Mouse (Mus musculus) adrenal gland, adult (tissue): ENCODE measurements around the gene Zfp503.
A peak's percentile ranks its signal among the peaks of the same experiment; 100 is the strongest.

Source experiments
- DNase-seq, 2 experiments: peaks; one replicate each; pipeline ENCODE4 v3.0.0; 2022 to 2023; ENCODE audit warnings: low spot score in 1 of 2; ENCODE audit not compliant: inconsistent age in 2 of 2

The Zfp503 gene

GRCm38 (mm10) chr14:21993251-21994060 is 4.1 kb upstream of the Zfp503 start:
- DNase-seq = peak; percentile 56 to 91

- peak; percentile 33 to 81 for DNase-seq
Measured at GRCm38 (mm10) chr14:21992321-21992885, 3.0 kb upstream of the Zfp503 start.

- peak; percentile 28 to 71 for DNase-seq
Measured at GRCm38 (mm10) chr14:21991856-21992255, 2.5 kb upstream of the Zfp503 start.

GRCm38 (mm10) chr14:21991251-21991780 is 1.9 kb upstream of the Zfp503 start:
- peak; percentile 86 to 96 for DNase-seq

GRCm38 (mm10) chr14:21990321-21991021 is 1.1 kb upstream of the Zfp503 start:
- DNase-seq = peak; percentile 64 to 91

- DNase-seq = peak in 1 of 2 experiments; percentile 66
Measured at GRCm38 (mm10) chr14:21988577-21989290, 667 bp downstream of the Zfp503 start.

GRCm38 (mm10) chr14:21987660-21988576 is 1.5 kb downstream of the Zfp503 start:
- DNase-seq = peak; percentile 99 to 100

GRCm38 (mm10) chr14:21986733-21987659 is 2.4 kb downstream of the Zfp503 start:
- DNase-seq = peak; percentile 49 to 91

- peak; percentile 89 to 96 for DNase-seq
Measured at GRCm38 (mm10) chr14:21985981-21986732, 3.2 kb downstream of the Zfp503 start.

- peak; percentile 64 to 89 for DNase-seq
Measured at GRCm38 (mm10) chr14:21985426-21985931, 3.9 kb downstream of the Zfp503 start.

- DNase-seq = peak; percentile 72 to 92
Measured at GRCm38 (mm10) chr14:21984757-21985425, 4.5 kb downstream of the Zfp503 start.

GRCm38 (mm10) chr14:21983950-21984730 is 5.3 kb downstream of the Zfp503 start:
- no peak for DNase-seq

- DNase-seq = peak; percentile 62 to 81
Measured at GRCm38 (mm10) chr14:21983311-21983949, 6.0 kb downstream of the Zfp503 start.

- DNase-seq = peak; percentile 78 to 94
Measured at GRCm38 (mm10) chr14:21982592-21983310, 6.7 kb downstream of the Zfp503 start.

GRCm38 (mm10) chr14:21982096-21982591 is 7.3 kb downstream of the Zfp503 start:
- no peak for DNase-seq
